Mouse (Mus musculus): ENCODE data around the gene Rhox1. TPM values are rescaled to one million over a fixed set of nuclear protein-coding genes. Genes with fewer than 3 reads are reported as not detected.

The Rhox1 gene
- polyA plus RNA-seq, 1 experiment from 2014 or later: not detected

Other genes starting within 250 kb of the Rhox1 start
- gene Sept6, start 230.5 kb downstream of the Rhox1 start, polyA plus RNA-seq (2016; fragmentation: Nextera tagmentation; extraction: Ambion mirVana): 49.5 and 50.2 TPM in 2 replicates
- gene Sowahd, start 173.4 kb downstream of the Rhox1 start, polyA plus RNA-seq (2016; fragmentation: Nextera tagmentation; extraction: Ambion mirVana): not detected in 2 replicates
- 511 and 529 TPM in 2 replicates for gene Rpl39, start 136.9 kb downstream of the Rhox1 start, polyA plus RNA-seq (2016; fragmentation: Nextera tagmentation; extraction: Ambion mirVana)
- 19.4 and 22.2 TPM in 2 replicates for gene Upf3b, start 111.9 kb downstream of the Rhox1 start, polyA plus RNA-seq (2016; fragmentation: Nextera tagmentation; extraction: Ambion mirVana)
- 16.1 and 17.1 TPM in 2 replicates for gene Nkap, start 95.5 kb downstream of the Rhox1 start, polyA plus RNA-seq (2016; fragmentation: Nextera tagmentation; extraction: Ambion mirVana)
- gene Akap14, start 53.4 kb downstream of the Rhox1 start, polyA plus RNA-seq (2016; fragmentation: Nextera tagmentation; extraction: Ambion mirVana): 0.09 TPM in 1 of 2 replicates, not detected in the other
- 390 and 436 TPM in 2 replicates for gene Ndufa1, start 31.1 kb downstream of the Rhox1 start, polyA plus RNA-seq (2016; fragmentation: Nextera tagmentation; extraction: Ambion mirVana)
- gene Rnf113a1, start 31.0 kb downstream of the Rhox1 start, polyA plus RNA-seq (2016; fragmentation: Nextera tagmentation; extraction: Ambion mirVana): 14.6 and 15.1 TPM in 2 replicates
- gene Gm9, start 11.2 kb downstream of the Rhox1 start, polyA plus RNA-seq (2016; fragmentation: Nextera tagmentation; extraction: Ambion mirVana): not detected in 2 replicates
- gene Rhox2a, start 22.7 kb upstream of the Rhox1 start, polyA plus RNA-seq (2016; fragmentation: Nextera tagmentation; extraction: Ambion mirVana): 0.38 TPM in 1 of 2 replicates, not detected in the other
- gene Rhox3a, start 27.7 kb upstream of the Rhox1 start, polyA plus RNA-seq (2016; fragmentation: Nextera tagmentation; extraction: Ambion mirVana): not detected in 2 replicates
- gene Rhox4a, start 43.1 kb upstream of the Rhox1 start, polyA plus RNA-seq (2016; fragmentation: Nextera tagmentation; extraction: Ambion mirVana): not detected in 2 replicates
- gene Rhox3a2, start 157.8 kb upstream of the Rhox1 start, polyA plus RNA-seq (2016; fragmentation: Nextera tagmentation; extraction: Ambion mirVana): not detected in 2 replicates
- 1.5 and 2.3 TPM in 2 replicates for gene Rhox4a2, start 168.6 kb upstream of the Rhox1 start, polyA plus RNA-seq (2016; fragmentation: Nextera tagmentation; extraction: Ambion mirVana)
- gene Rhox2b, start 189.8 kb upstream of the Rhox1 start, polyA plus RNA-seq (2016; fragmentation: Nextera tagmentation; extraction: Ambion mirVana): not detected in 2 replicates
- gene Rhox4b, start 210.2 kb upstream of the Rhox1 start, polyA plus RNA-seq (2016; fragmentation: Nextera tagmentation; extraction: Ambion mirVana): 0.34 and 1.0 TPM in 2 replicates
- 0.88 and 1.0 TPM in 2 replicates for gene Rhox2c, start 231.4 kb upstream of the Rhox1 start, polyA plus RNA-seq (2016; fragmentation: Nextera tagmentation; extraction: Ambion mirVana)
- not detected in 2 replicates for gene Rhox3c, start 236.3 kb upstream of the Rhox1 start, polyA plus RNA-seq (2016; fragmentation: Nextera tagmentation; extraction: Ambion mirVana)